Mouse (Mus musculus): ENCODE measurements around the gene Atp6v1c2. TPM values are rescaled to one million over a fixed set of nuclear protein-coding genes. Genes with fewer than 3 reads are reported as not detected.

The Atp6v1c2 gene
- total RNA-seq (2021), result 1 to 10 TPM; 2.8 to 4.2 TPM

- DNase-seq, result no peak
Measured at GRCm38 (mm10) chr12:17329259-17329658, at the start of gene Atp6v1c2. Gene Atp6v1c2, minus strand, starts transcription at chr12:17329359.

- no peak for DNase-seq
Measured at GRCm38 (mm10) chr12:17376521-17376920, 47.4 kb upstream of the Atp6v1c2 start.

DNA sequence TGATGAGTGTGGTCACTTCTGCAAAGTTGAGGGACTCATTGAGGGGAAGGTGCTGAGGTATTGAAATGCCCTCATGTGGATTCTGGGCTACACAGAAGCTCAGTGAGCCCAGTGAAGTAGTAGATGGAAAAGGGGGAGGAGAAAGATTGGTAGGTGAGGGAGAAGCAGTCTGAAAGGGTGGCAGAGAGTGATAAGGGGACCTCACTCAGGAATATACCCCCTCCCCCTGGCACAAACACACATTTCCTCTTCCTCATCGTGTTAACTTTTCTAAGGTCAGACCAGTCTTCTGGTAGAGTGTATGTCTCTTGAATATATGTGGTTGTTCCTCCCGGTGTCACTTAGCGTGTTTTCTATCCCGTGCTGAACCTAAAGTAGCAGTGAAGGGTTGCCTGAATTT, 46.1 kb upstream of the Atp6v1c2 start:
- DNase-seq, result no peak

DNA sequence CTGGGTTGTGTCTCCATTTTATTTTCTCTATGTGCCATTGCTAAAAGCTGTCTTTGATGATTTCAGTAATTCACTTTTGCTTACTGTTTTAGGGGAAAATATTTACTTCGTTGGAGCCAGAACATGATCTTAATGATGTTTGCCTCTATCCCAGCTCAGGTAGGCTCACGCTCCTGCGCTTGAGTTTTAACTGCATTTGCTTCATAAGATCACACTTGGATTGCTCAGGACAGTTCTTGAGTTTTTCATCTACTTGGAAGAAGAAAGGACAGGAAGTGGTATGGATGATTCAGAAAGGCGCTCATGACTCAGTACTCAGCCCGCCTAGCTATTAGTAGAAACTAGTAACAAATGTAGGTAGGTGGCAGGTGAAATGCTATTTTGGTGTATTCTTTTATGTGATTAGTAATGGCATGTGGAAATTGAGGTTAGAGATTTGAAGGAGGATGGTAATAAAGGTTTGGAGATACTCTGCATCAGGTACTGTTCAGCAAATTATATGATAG, 44.4 kb upstream of the Atp6v1c2 start:
- no peak for DNase-seq

DNA sequence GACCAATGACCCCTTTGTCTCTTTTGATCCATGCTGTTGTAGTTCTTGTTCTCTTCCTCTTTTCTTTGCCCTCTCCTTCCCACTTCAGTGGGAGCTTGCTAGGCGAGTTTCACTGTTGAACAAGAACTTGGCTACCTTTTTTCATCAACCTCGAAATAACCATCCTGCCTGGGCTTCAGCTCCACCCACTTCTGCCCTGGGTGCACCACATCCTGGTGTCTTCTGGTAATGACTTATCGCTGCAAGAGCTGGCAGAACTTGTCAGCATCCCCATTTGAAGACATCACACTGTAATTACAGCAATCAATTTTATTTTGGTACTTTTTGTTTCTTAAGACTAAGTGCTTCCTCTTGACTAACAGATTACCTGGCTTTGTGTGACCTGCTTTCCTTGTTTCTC, 43.5 kb upstream of the Atp6v1c2 start:
- no peak for DNase-seq

GRCm38 (mm10) chr12:17371589-17372235, 42.6 kb upstream of the Atp6v1c2 start:
- no peak for DNase-seq

GRCm38 (mm10) chr12:17369551-17370325, 40.6 kb upstream of the Atp6v1c2 start:
- no peak for DNase-seq

- no peak for DNase-seq
Measured at GRCm38 (mm10) chr12:17369111-17369510, 40.0 kb upstream of the Atp6v1c2 start.

DNA sequence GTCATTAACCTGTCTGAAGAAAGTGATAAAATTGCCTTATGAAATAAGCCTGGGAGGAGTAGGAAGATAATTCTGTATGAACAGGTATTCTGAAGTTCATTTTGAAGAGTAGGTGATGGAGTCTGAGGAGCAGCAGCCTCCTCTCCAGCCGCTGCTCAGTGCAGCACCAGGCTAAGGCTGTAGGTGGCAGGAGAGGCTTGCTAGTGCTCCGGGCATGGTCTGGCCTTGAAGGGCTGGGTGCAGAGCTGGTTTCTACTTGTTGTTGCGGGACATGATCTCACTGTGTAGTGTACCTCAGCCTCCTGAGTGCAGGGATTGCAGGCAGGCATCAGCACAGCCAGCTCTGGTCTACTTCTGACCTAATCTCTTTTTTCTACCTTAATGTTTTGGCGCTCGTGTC, 37.8 kb upstream of the Atp6v1c2 start:
- peak; percentile 51 to 62 for DNase-seq

GRCm38 (mm10) chr12:17362316-17362715, 33.2 kb upstream of the Atp6v1c2 start:
- no peak for DNase-seq

- DNase-seq, result no peak
Measured at GRCm38 (mm10) chr12:17360650-17361049, 31.5 kb upstream of the Atp6v1c2 start.

DNA sequence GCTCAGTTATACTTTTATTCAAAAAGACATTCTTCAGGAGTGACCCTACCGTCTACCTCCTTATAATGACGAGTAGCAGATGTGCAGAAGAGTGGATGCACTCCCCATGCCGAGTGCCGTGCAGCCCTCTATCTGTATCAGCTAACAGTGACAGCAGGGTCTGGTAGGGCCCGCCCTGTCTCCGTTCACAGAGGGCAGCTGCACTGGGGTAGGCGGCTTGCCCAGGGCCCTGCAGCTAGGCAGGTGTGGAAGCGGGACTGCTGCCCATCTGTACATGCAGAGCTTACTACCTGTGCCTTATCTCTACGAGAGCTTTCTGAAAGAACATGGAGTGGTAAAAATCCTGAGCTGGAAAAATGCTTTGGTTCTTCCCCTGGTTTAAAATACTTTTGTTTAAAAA, 30.9 kb upstream of the Atp6v1c2 start:
- DNase-seq, result no peak

DNA sequence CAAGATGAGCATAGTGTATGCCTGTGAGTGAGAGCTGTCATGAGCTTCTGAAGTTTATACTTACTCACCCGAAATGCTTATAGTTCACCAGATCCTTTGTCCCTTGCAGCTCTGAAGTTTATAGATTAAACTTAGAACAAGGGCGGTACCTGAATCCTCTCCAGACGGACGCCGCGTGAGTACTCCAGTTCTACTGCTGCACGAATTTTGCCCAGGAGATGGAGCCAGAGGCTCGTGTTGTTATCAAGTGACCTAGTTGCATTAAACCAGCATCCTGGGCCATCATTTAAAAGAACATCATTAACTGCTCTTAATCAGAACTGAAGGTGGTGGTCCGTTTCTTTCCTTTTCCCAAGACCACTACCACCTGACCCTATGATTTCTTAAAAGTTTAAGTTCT, 29.8 kb upstream of the Atp6v1c2 start:
- no peak for DNase-seq

- no peak for DNase-seq
Measured at GRCm38 (mm10) chr12:17357795-17358194, 28.6 kb upstream of the Atp6v1c2 start.

DNA sequence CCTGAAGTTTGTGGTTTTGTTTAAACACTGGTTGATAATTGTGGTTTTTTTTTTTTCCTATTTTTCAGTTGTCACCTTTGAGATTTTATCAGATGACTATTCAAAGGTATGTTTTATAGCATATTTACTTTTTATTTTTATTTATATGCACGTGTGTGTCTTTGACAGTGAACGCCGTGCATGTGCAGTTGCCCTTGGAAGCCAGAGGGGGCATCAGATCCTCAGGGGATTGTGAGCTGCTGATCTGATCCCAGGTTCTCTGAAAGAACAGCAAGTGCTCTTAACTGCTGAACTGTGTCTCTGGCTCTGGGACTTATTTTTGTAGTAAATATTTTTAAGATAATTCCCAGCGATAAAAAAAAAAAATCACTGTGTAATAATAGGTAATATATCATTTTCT, 27.7 kb upstream of the Atp6v1c2 start:
- no peak for DNase-seq

DNA sequence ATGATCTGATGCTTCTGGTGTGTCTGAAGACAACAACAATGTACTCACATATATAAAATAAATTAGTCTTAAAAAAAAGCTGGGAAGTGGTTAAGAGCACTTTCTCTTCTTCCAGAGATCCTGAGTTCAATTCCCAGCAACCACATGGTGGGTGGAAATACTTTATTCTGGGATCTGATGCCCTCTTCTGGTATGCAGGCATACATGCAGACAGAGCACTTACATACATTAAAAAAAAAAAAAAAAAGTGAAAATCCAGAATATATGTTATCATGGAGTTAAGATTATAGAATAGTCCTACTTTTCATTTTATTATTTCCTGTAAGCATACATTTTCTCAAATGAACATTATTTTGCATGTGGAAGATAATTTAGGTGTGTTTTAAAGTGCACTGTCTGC, 20.9 kb upstream of the Atp6v1c2 start:
- no peak for DNase-seq

DNA sequence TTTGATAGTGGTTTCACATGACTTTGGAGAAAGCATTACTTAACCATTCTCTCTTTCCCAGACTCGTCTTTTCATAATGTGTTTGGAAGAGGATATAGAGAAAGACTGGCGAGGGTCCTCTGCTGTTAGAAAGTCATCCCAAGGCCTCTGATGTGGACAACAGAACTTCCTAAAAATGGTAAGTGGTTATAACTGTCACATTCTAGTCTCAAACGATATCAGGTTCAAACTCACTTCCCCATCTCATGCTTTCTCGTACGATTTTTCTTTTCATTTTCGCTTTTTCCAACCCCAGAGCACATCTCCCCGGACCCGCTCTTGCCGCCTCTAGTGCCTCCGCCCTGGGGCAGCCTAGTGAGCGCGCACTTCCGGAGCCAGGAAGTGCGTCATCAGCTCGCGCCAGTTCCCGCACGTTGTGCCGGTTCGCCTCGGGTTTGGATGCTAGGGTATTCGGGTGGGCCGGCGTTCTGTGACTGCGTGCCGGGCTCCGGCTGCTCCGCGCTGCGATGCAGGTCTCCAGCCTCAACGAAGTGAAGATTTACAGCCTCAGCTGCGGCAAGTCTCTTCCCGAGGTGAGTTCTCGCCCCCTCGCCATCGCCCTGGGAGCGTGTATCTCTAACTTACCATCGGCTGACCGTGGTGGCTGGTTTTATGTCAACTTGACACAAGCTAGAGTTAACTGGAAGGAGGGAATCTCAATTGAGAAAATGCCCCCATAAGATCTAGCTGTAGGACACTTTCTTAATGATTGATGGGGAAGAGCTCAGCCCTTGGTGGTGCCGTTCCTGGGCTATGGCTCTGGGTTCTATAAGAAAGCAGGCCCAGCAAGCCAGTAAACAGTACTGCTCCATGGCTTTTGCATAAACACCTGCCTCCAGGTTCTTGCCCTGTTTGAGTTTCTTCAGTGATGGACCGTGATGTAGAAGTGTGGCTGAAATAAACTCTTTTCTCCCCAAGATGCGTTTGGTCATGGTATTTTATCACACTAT, 19.2 kb upstream of the Atp6v1c2 start, which contains the start of gene Nol10:
Nol10 (plus strand) TSS at position 411 of the 989 bp plus-strand sequence.
- peak; percentile 86 to 88 for DNase-seq

GRCm38 (mm10) chr12:17347327-17348047, 18.3 kb upstream of the Atp6v1c2 start:
- no peak for DNase-seq

GRCm38 (mm10) chr12:17339114-17339905, 10.2 kb upstream of the Atp6v1c2 start:
- DNase-seq, result no peak

DNA sequence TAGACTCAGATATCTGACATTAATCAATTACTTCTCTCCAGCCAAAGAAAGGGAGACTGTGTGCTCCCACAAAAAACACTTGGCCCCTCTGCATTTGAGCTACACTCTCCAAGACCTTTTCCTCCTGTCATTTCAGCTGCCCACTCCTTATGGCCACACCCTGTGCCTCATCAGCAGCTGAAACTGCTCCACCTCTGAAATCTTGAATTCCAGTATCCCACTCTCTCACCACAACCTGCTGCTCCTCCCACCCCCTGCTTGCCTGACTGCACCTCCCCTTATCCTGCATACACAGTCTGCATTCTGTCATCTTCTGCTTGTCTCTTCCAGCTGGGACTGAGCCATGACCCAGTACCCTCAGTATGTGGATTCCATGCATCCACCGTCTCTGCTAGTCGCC, 9.2 kb upstream of the Atp6v1c2 start:
- no peak for DNase-seq

- no peak for DNase-seq
Measured at GRCm38 (mm10) chr12:17333459-17333858, 4.3 kb upstream of the Atp6v1c2 start.
